Mouse (Mus musculus): ENCODE results near the gene Rap1b. TPM values are rescaled to one million over a fixed set of nuclear protein-coding genes. Genes with fewer than 3 reads are reported as not detected.
"Not testable (repeated sequence)": the region's sequence is repeated elsewhere in the genome, so short reads cannot be mapped to it uniquely, and the experiment has no call there.

Gene Rap1b
- polyA plus RNA-seq (2015; fragmentation: Nextera tagmentation; extraction: Ambion mirVana) = 123 and 129 TPM in 2 replicates

GRCm38 (mm10) chr10:117845597-117846259, at the start of gene Rap1b:
Gene Rap1b, minus strand, starts transcription at chr10:117846035.
- WGBS = under 1% methylated on average over 47 of the region's 112 CpGs
- peak within 1 kb of the TSS; percentile 89 for H3K4me3 ChIP-seq
- no peaks in the 10 kb centered on the region for H3K36me3 ChIP-seq (ENCODE audit: poor library complexity, severe bottlenecking)

DNA sequence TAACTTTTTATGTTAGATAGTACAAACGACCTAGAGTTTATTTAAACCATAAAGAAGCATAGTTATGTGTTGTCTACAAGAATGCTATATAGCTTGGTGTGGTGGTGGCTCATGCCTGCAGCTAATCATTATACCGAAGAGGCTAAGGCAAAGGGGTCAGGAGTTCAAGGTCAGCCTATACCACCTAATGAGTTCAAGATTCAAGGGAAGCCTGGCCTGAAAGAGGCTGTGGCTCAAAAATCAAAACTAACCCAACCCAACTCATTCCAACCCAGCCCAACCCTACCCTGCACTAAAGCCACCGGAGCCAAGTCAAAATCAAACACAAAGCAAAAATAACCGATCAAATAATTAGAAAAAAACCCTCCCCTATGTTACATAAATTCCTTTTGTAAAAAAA, 49.4 kb upstream of the Rap1b start:
- H3K27me3 ChIP-seq = no peaks in the 10 kb centered on the region
- ATAC-seq = no peak
- no peak overlapping the region for H3K4me2 ChIP-seq
- no peak overlapping the region for H3K27ac ChIP-seq
- no peak overlapping the region for H3K4me3 ChIP-seq
- no peaks in the 10 kb centered on the region for H3K9me3 ChIP-seq (replicated peaks)
- H3K9ac ChIP-seq = no peak overlapping the region
- no peaks in the 10 kb centered on the region for H3K4me1 ChIP-seq
- 87% methylated on average over 4 of the region's 4 CpGs for WGBS
- H3K36me3 ChIP-seq (ENCODE audit: poor library complexity, severe bottlenecking) = no peaks in the 10 kb centered on the region

More at GRCm38 (mm10) chr10:117845597-117846259, at the start of gene Rap1b:
- H3K4me1 ChIP-seq = peaks cover 24% of the 10 kb centered on the region
- H3K9ac ChIP-seq = peak within 1 kb of the TSS; percentile 93
- peak; percentile 96 for ATAC-seq
- H3K27me3 ChIP-seq = no peaks in the 10 kb centered on the region
- H3K27ac ChIP-seq = peak within 1 kb of the TSS; percentile 97
- H3K9me3 ChIP-seq (replicated peaks) = no peaks in the 10 kb centered on the region
- peak within 1 kb of the TSS; percentile 73 for H3K4me2 ChIP-seq

DNA sequence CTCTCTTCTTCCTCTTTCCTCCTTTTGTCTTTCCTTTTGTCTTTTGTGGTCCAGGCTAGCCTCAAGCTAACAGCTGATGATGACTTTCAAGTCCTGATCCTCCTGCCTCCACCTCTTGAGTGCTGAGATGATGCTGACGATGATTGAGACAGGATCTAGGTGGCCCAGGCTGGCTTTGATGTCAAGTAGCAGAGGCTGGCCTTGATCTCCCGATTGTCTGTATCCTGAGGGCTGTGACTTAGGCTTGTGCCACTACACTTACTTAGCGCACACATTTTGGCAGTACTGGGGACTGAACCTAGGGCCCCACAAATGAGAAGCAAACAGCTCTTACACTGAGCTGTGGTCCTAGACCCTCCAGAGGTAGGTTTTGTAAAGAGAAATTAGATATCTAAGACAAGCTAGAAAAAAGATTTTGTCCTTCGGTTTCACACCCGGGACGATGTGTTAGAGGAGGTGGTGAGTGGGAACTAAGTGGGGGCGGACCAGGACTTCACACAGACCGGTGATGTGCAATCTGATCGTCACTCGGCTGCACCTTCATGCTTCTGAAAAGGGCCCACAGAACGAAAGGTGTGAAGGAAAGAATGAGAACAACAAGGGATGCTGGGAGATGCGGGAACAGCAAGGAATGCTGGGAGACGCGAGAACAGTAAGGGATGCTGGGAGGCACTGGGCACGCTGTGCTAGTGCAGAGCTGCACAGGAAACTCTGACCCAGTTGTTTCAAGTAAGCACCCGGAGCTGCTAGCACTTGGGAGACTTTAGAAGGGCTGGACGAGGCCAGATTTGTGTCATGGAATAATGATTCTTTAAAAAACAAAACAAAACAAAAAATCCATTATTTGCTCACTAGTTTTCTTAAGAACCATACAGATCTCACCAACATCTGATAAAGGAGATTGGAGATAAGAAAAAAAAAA, 48.5 kb upstream of the Rap1b start:
- ATAC-seq = no peak
- no peak overlapping the region for H3K4me2 ChIP-seq
- H3K9ac ChIP-seq = no peak overlapping the region
- no peak overlapping the region for H3K4me3 ChIP-seq
- H3K9me3 ChIP-seq (replicated peaks) = no peaks in the 10 kb centered on the region
- 92% methylated on average over 17 of the region's 17 CpGs for WGBS
- H3K27ac ChIP-seq = no peak overlapping the region
- no peaks in the 10 kb centered on the region for H3K4me1 ChIP-seq
- no peaks in the 10 kb centered on the region for H3K27me3 ChIP-seq
- H3K36me3 ChIP-seq (ENCODE audit: poor library complexity, severe bottlenecking) = no peaks in the 10 kb centered on the region

DNA sequence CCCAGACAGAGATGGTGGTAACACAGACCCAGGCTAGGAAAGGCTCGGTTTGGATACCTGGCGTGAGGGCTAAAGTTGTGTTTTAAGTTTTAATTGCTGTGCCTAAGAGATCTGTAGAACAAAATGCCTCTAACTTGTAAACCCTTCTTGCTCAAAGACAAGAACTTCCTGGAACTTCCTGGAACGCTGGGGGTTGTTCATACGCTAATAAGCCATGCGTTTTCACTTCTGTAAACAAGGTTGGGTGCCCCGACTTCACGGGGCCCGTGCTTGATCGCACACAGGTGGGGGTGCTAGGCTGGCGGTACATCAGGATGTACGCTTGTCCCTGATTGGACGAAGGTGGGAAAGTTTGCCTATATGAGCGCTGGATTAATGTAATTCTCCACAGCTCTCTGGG, 47.3 kb upstream of the Rap1b start:
- H3K36me3 ChIP-seq (ENCODE audit: poor library complexity, severe bottlenecking); H3K27ac ChIP-seq; H3K9ac ChIP-seq; H3K27me3 ChIP-seq; ATAC-seq; H3K4me2 ChIP-seq; H3K4me3 ChIP-seq; H3K4me1 ChIP-seq; H3K9me3 ChIP-seq (replicated peaks): not testable (repeated sequence)
- 60% methylated on average over 13 of the region's 13 CpGs for WGBS

- Histone ChIP-seq H3K4me1 (no peaks in the 10 kb centered on the region), H3K27ac (no peak overlapping the region), H3K9ac (no peak overlapping the region), H3K9me3 (replicated peaks) (no peaks in the 10 kb centered on the region), H3K4me2 (no peak overlapping the region), H3K27me3 (no peaks in the 10 kb centered on the region), H3K4me3 (no peak overlapping the region), H3K36me3 (ENCODE audit: poor library complexity, severe bottlenecking) (no peaks in the 10 kb centered on the region)
- ATAC-seq = no peak
- 90% methylated on average over 10 of the region's 10 CpGs for WGBS
These were observed 45.5 kb upstream of the Rap1b start for GRCm38 (mm10) chr10:117891327-117891726.

DNA sequence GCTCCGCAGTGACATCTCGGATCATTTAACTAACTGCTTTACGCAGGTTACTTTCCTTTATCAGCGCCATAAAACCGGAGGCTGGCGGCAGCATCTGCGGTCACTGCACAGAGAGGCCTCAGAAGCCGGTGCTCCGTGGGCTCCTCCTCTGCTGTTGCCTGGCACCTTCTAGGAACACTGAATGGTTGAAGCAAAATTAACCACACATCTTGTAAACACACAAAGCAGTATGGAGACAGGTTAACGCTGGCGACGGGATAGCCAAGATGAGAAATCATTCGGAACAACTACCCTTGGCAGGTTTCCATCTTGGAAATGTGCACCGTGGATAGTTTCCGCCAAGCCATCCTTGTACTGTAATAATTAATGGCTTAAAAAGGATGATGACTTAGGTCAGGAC, 43.0 kb upstream of the Rap1b start:
- H3K4me3 ChIP-seq = no peak overlapping the region
- no peak overlapping the region for H3K4me2 ChIP-seq
- H3K36me3 ChIP-seq (ENCODE audit: poor library complexity, severe bottlenecking) = no peaks in the 10 kb centered on the region
- no peak overlapping the region for H3K27ac ChIP-seq
- no peaks in the 10 kb centered on the region for H3K4me1 ChIP-seq
- H3K9me3 ChIP-seq (replicated peaks) = no peaks in the 10 kb centered on the region
- no peak for ATAC-seq
- 83% methylated on average over 15 of the region's 15 CpGs for WGBS
- H3K9ac ChIP-seq = no peak overlapping the region
- no peaks in the 10 kb centered on the region for H3K27me3 ChIP-seq

- Histone ChIP-seq H3K36me3 (ENCODE audit: poor library complexity, severe bottlenecking) (no peaks in the 10 kb centered on the region), H3K27ac (no peak overlapping the region), H3K9ac (no peak overlapping the region), H3K9me3 (replicated peaks) (no peaks in the 10 kb centered on the region), H3K27me3 (no peaks in the 10 kb centered on the region), H3K4me1 (no peaks in the 10 kb centered on the region), H3K4me2 (no peak overlapping the region), H3K4me3 (no peak overlapping the region)
- WGBS = 60% methylated on average over 4 of the region's 4 CpGs
- ATAC-seq = no peak
These were observed 39.5 kb upstream of the Rap1b start for GRCm38 (mm10) chr10:117885358-117885757.

DNA sequence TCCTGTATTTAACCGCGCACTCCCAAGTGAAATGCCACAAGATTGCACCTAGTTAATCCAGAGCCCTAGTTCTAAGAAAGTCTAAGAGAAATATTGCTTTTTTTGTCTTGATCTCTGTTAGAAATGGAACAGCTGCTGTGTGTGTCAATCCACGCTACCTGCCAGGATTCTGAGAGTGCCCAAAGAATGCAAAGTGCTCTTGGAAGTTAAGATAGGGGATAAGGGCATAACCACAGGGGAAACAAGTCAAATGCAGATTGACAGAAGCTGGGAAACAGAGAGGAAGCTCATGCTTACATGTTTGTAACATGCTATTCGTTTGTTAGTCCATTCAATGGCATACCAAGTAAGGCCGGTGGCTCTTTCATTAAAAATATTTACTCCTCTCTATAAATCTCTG, 38.9 kb upstream of the Rap1b start:
- H3K27me3 ChIP-seq = no peaks in the 10 kb centered on the region
- H3K36me3 ChIP-seq (ENCODE audit: poor library complexity, severe bottlenecking) = no peaks in the 10 kb centered on the region
- H3K9me3 ChIP-seq (replicated peaks) = no peaks in the 10 kb centered on the region
- no peak overlapping the region for H3K4me2 ChIP-seq
- no peak for ATAC-seq
- no peak overlapping the region for H3K4me3 ChIP-seq
- WGBS = 90% methylated on average over 5 of the region's 5 CpGs
- no peak overlapping the region for H3K9ac ChIP-seq
- H3K4me1 ChIP-seq = no peaks in the 10 kb centered on the region
- H3K27ac ChIP-seq = no peak overlapping the region

GRCm38 (mm10) chr10:117883438-117883837, 37.6 kb upstream of the Rap1b start:
- 93% methylated on average over 8 of the region's 8 CpGs for WGBS
- ATAC-seq = no peak
- Histone ChIP-seq H3K27me3 (no peaks in the 10 kb centered on the region), H3K36me3 (ENCODE audit: poor library complexity, severe bottlenecking) (no peaks in the 10 kb centered on the region), H3K4me3 (no peak overlapping the region), H3K9me3 (replicated peaks) (no peaks in the 10 kb centered on the region), H3K9ac (no peak overlapping the region), H3K4me1 (no peaks in the 10 kb centered on the region), H3K4me2 (no peak overlapping the region), H3K27ac (no peak overlapping the region)

- 91% methylated on average over 9 of the region's 9 CpGs for WGBS
- no peak overlapping the region for H3K27ac ChIP-seq
- no peaks in the 10 kb centered on the region for H3K9me3 ChIP-seq (replicated peaks)
- H3K4me1 ChIP-seq = no peaks in the 10 kb centered on the region
- no peak overlapping the region for H3K9ac ChIP-seq
- H3K27me3 ChIP-seq = no peaks in the 10 kb centered on the region
- no peaks in the 10 kb centered on the region for H3K36me3 ChIP-seq (ENCODE audit: poor library complexity, severe bottlenecking)
- ATAC-seq = no peak
- no peak overlapping the region for H3K4me3 ChIP-seq
- no peak overlapping the region for H3K4me2 ChIP-seq
These were observed 32.8 kb upstream of the Rap1b start for GRCm38 (mm10) chr10:117878628-117879027.

DNA sequence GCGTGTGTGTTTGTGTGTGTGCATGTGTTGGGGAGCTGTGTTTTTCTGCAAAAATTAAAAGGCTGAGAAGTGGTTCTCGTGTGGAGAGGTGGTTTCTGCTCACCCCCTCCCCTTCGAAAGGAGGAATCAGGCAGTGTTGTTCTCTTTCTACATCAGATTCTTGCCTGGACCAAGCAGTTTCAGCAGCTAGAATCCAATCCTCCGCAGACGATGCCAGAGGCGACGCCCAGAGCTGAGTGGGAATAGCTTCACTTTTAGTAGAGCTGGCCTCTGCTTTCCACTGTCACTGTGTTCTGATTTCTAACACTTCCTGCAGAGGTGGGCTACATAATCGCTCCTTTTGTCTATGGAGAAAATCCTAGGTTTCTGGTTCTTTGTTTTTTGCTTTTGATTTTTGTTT, 31.0 kb upstream of the Rap1b start:
- 82% methylated on average over 8 of the region's 8 CpGs for WGBS

DNA sequence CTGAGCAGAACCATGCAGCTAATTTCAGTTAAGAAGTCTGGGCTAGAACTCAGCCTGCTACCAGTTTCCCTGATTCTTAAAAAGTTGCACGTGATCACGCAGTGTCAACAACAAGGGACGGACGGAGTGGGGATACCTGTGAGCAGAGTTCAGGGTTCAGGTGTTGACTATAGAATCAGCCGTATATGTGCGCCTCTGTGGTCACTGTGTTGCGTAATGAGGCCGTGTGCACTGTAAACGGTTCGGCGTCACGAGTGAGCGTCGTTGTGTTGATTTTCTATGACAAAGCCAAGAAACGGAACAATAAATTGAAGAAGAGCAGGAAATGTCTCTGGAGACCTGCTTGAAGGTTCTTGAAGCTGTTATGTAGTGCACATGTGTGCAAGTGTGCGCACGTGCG, 30.6 kb upstream of the Rap1b start:
- H3K27me3 ChIP-seq = no peaks in the 10 kb centered on the region
- no peak overlapping the region for H3K9ac ChIP-seq
- H3K4me2 ChIP-seq = no peak overlapping the region
- H3K27ac ChIP-seq = no peak overlapping the region
- no peak overlapping the region for H3K4me3 ChIP-seq
- WGBS = 93% methylated on average over 18 of the region's 18 CpGs
- H3K9me3 ChIP-seq (replicated peaks) = no peaks in the 10 kb centered on the region
- no peak for ATAC-seq
- no peaks in the 10 kb centered on the region for H3K4me1 ChIP-seq
- H3K36me3 ChIP-seq (ENCODE audit: poor library complexity, severe bottlenecking) = no peaks in the 10 kb centered on the region

More for the DNA sequence above, 31.0 kb upstream of the Rap1b start:
- H3K9ac ChIP-seq = no peak overlapping the region
- H3K27me3 ChIP-seq = no peaks in the 10 kb centered on the region
- H3K4me3 ChIP-seq = no peak overlapping the region
- no peak for ATAC-seq
- H3K36me3 ChIP-seq (ENCODE audit: poor library complexity, severe bottlenecking) = no peaks in the 10 kb centered on the region
- no peaks in the 10 kb centered on the region for H3K4me1 ChIP-seq
- no peak overlapping the region for H3K4me2 ChIP-seq
- H3K27ac ChIP-seq = no peak overlapping the region
- H3K9me3 ChIP-seq (replicated peaks) = no peaks in the 10 kb centered on the region

Data from forebrain, embryonic 13.5 days (tissue).